Mouse (Mus musculus): ENCODE measurements around the gene Ankrd49.

DNA sequence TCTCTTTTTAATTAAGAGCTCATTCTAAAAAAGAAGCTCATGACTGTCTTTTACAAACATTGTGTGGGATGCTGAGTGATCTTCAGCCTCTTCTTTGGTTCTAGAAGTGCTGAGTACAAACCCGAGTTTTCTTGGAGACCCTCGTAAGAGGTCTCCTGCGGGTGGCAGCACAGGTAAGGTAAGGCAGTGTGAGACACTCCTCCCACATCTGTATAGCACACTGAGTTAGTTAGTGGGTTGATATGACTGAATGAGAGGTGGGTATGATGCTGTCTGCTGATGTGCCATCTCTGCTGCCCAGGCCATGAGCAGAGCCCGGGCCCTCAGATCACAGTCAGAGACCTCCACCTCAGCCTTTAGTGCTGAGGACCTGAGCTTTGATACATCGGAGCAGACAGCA, 40.2 kb upstream of the Ankrd49 start:
- TF ChIP-seq CTCF (IDR thresholded peaks at IDR 0.05; ENCODE audit: extremely low read depth, insufficient read depth, insufficient read length, insufficient replicate concordance) (no peak), POLR2A (IDR thresholded peaks at IDR 0.05; ENCODE audit: low read depth, low read length) (no peak)

Measured in spleen, adult 2 months (tissue).